Comparison of ENCODE assay signal across 20 mouse cellular contexts in the genomic region with DNA sequence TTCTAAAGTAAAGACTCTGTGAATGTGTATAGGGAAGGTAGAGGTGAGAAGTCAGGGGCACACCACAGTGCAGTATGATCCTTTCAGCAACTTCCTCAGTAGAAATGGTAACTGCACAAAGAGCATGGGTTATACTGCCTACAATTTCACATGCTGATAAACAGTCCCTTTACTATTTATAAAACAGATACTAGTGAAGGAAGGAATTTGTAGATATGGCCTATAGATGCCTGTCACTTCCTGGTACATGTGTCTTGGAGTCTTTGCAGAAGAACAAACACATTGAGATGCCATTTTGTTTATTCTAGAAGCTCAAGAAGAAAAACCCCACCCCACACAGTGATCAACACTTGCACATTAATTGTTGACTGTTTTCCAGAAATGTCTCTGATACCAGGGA.
DNase-seq lines count a peak whose midpoint lies in the region; TF ChIP-seq lines count a peak whose summit lies in the region.
"Had no signal": no experiment of that assay in that cellular context is flagged by ENCODE, and none has a peak within 500 bp of the region (broad histone marks: within the 10 kb centered on the region; RNA-seq: fewer than 3 reads in every experiment).

No protein-coding gene starts in this region.

- TF ChIP-seq RAD21 in MEL (IDR thresholded peaks at IDR 0.05; ENCODE audit: low read depth, low read length), result no peak

- no peak overlapping the region for H3K27ac ChIP-seq in MEL (ENCODE audit: control insufficient read depth, low read depth, low read length)
- H3K27ac ChIP-seq in limb, embryonic 10.5 days, result no peak overlapping the region

- no peak overlapping the region for H3K4me3 ChIP-seq in MEL (ENCODE audit: control insufficient read depth in 1 of 2, insufficient read depth in 1 of 2, low read depth in 2 of 2, low read length in 2 of 2)
- H3K4me3 ChIP-seq in limb, embryonic 10.5 days, result no peak overlapping the region

- no peak overlapping the region for H3K9ac ChIP-seq in MEL (ENCODE audit: control insufficient read depth, low read depth, low read length, poor library complexity, severe bottlenecking)

- no peaks in the 10 kb centered on the region for H3K9me3 ChIP-seq in MEL (replicated peaks; ENCODE audit: insufficient read depth, low read length)
- H3K9me3 ChIP-seq in limb, embryonic 10.5 days (replicated peaks), result no peaks in the 10 kb centered on the region
- H3K9me3 ChIP-seq: G1E had no signal

- no peak for TF ChIP-seq CTCF in MEL (IDR thresholded peaks at IDR 0.05 in 2 of 3, conservative IDR thresholded peaks at IDR 0.05 in 1 of 3; ENCODE audit: control insufficient read depth in 1 of 3, insufficient read depth in 1 of 3, low read depth in 2 of 3, low read length in 3 of 3, poor library complexity in 1 of 3, severe bottlenecking in 1 of 3)

- TF ChIP-seq EP300 in MEL (IDR thresholded peaks at IDR 0.05; ENCODE audit: low read depth in 1 of 2, low read length in 2 of 2), result peak; percentile 66 to 71

- H3K4me1 ChIP-seq in MEL (ENCODE audit: control insufficient read depth in 1 of 2, insufficient read depth in 2 of 2, low read length in 2 of 2), result peaks cover 0 to 6% of the 10 kb centered on the region in 2 experiments; a peak in 1 of 4 replicates
- H3K4me1 ChIP-seq in limb, embryonic 10.5 days, result no peaks in the 10 kb centered on the region

- peaks cover 0 to 12% of the 10 kb centered on the region in 2 experiments; a peak in 2 of 4 replicates for H3K36me3 ChIP-seq in MEL (ENCODE audit: control insufficient read depth in 1 of 2, insufficient read depth in 2 of 2, low read length in 2 of 2)
- no peaks in the 10 kb centered on the region for H3K36me3 ChIP-seq in limb, embryonic 10.5 days
- H3K36me3 ChIP-seq: G1E had no signal

- DNase-seq in MEL (ENCODE audit: low read depth, low spot score) (peak; percentile 60), MEL-GATA-1-ER (ENCODE audit: extremely low read depth, low read depth) (peak; percentile 14)
- DNase-seq in limb, embryonic 10.5 days (ENCODE audit: low spot score), result no peak
- no peak for DNase-seq in adrenal gland, adult (ENCODE audit: inconsistent age in 2 of 2, low spot score in 1 of 2)
- DNase-seq: adrenal gland, adult 2 months; adrenal gland, adult 8-10 months; adrenal gland, postnatal 10 days; adrenal gland, postnatal 14 days; adrenal gland, postnatal 25 days; adrenal gland, postnatal 36 days; B cell, adult 2 months; cerebellum, adult 11 months; cerebellum, adult 11-12 months; cerebellum, adult 18-20 months; cerebellum, adult 2 months; cerebellum, adult 8-10 months; cerebellum, adult 9-10 months had no signal

- no peaks in the 10 kb centered on the region for H3K27me3 ChIP-seq in MEL (ENCODE audit: control insufficient read depth in 1 of 2, insufficient read depth in 2 of 2, low read length in 2 of 2)
- no peaks in the 10 kb centered on the region for H3K27me3 ChIP-seq in limb, embryonic 10.5 days (ENCODE audit: low read depth, poor library complexity, severe bottlenecking)
- H3K27me3 ChIP-seq: CH12.LX, Patski had no signal

- no peak for TF ChIP-seq POLR2A in MEL (IDR thresholded peaks at IDR 0.05; ENCODE audit: control insufficient read depth in 1 of 2, insufficient read depth in 1 of 2, low read depth in 1 of 2, low read length in 2 of 2, poor library complexity in 1 of 2)

- H3K79me2 ChIP-seq in MEL (ENCODE audit: control insufficient read depth, insufficient read depth, low read length, poor library complexity), result no peaks in the 10 kb centered on the region

TF ChIP-seq in MEL, 35 proteins besides CTCF, POLR2A, EP300 and RAD21:
- TF ChIP-seq NELFE (IDR thresholded peaks at IDR 0.05; ENCODE audit: low read depth, low read length), result no peak
- no peak for TF ChIP-seq SMC3 (IDR thresholded peaks at IDR 0.05; ENCODE audit: low read depth, low read length)
- no peak for TF ChIP-seq CHD1 (IDR thresholded peaks at IDR 0.05; ENCODE audit: low read depth, low read length)
- TF ChIP-seq MAFK (IDR thresholded peaks at IDR 0.05; ENCODE audit: borderline replicate concordance, low read depth, low read length), result no peak
- TF ChIP-seq POLR2AphosphoS5 (IDR thresholded peaks at IDR 0.05; ENCODE audit: borderline replicate concordance, low read depth, low read length), result no peak
- TF ChIP-seq MYB (IDR thresholded peaks at IDR 0.05; ENCODE audit: low read depth, low read length), result no peak
- no peak for TF ChIP-seq ZKSCAN1 (IDR thresholded peaks at IDR 0.05; ENCODE audit: low read depth, low read length)
- TF ChIP-seq ZNF384 (IDR thresholded peaks at IDR 0.05; ENCODE audit: low read depth, low read length), result no peak
- TF ChIP-seq HCFC1 (IDR thresholded peaks at IDR 0.05; ENCODE audit: low read depth, low read length), result 0 out of 2 replicates have a peak, but pooled peaks have one; percentile 25
- no peak for TF ChIP-seq USF2 (IDR thresholded peaks at IDR 0.05; ENCODE audit: borderline replicate concordance in 1 of 2, insufficient read depth in 1 of 2, low read depth in 1 of 2, low read length in 2 of 2)
- 0 out of 2 replicates have a peak, but pooled peaks have one; percentile 44 for TF ChIP-seq MAX (IDR thresholded peaks at IDR 0.05; ENCODE audit: low read length)
- TF ChIP-seq TBP (IDR thresholded peaks at IDR 0.05; ENCODE audit: low read depth, low read length), result no peak
- peak; percentile 44; the same call in 1 of the 2 replicates for TF ChIP-seq TCF12 (IDR thresholded peaks at IDR 0.05; ENCODE audit: low read depth, low read length)
- TF ChIP-seq ZC3H11A (IDR thresholded peaks at IDR 0.05; ENCODE audit: low read depth, low read length), result no peak
- TF ChIP-seq UBTF (IDR thresholded peaks at IDR 0.05; ENCODE audit: borderline replicate concordance, insufficient read depth, low read depth, low read length), result no peak
- TF ChIP-seq GATA1 (IDR thresholded peaks at IDR 0.05; ENCODE audit: low read depth, low read length), result peak; percentile 50; the same call in 1 of the 2 replicates
- peak; percentile 16; the same call in 1 of the 2 replicates for TF ChIP-seq USF1 (IDR thresholded peaks at IDR 0.05; ENCODE audit: low read depth, low read length)
- no peak for TF ChIP-seq KAT2A (conservative IDR thresholded peaks at IDR 0.05; ENCODE audit: low read depth, low read length)
- TF ChIP-seq SIN3A (IDR thresholded peaks at IDR 0.05; ENCODE audit: low read length), result no peak
- no peak for TF ChIP-seq JUND (IDR thresholded peaks at IDR 0.05; ENCODE audit: low read depth, low read length)
- TF ChIP-seq POLR2AphosphoS2 (IDR thresholded peaks at IDR 0.05; ENCODE audit: low read length), result no peak
- no peak for TF ChIP-seq CHD2 (IDR thresholded peaks at IDR 0.05; ENCODE audit: low read length)
- TF ChIP-seq TAL1 (IDR thresholded peaks at IDR 0.05; ENCODE audit: low read length), result no peak
- TF ChIP-seq MXI1 (IDR thresholded peaks at IDR 0.05; ENCODE audit: low read depth, low read length), result no peak; the same call in 1 of the 2 replicates
- peak; percentile 40; the same call in 1 of the 2 replicates for TF ChIP-seq MYC (IDR thresholded peaks at IDR 0.05; ENCODE audit: low read depth, low read length)
- no peak for TF ChIP-seq MAZ (IDR thresholded peaks at IDR 0.05; ENCODE audit: low read depth, low read length)
- TF ChIP-seq ZMIZ1 (IDR thresholded peaks at IDR 0.05; ENCODE audit: low read depth, low read length), result no peak
- TF ChIP-seq E2F4 (IDR thresholded peaks at IDR 0.05; ENCODE audit: borderline replicate concordance, low read depth, low read length), result no peak
- no peak for TF ChIP-seq RCOR1 (IDR thresholded peaks at IDR 0.05; ENCODE audit: low read depth, low read length)
- no peak for TF ChIP-seq NRF1 (IDR thresholded peaks at IDR 0.05; ENCODE audit: insufficient read depth, low read depth, low read length, poor library complexity, severe bottlenecking)
- peak; percentile 71; the same call in 1 of the 2 replicates for TF ChIP-seq MEF2A (IDR thresholded peaks at IDR 0.05; ENCODE audit: extremely low read depth, insufficient replicate concordance, low read depth, low read length, poor library complexity, severe bottlenecking)
- no peak for TF ChIP-seq BHLHE40 (IDR thresholded peaks at IDR 0.05; ENCODE audit: borderline replicate concordance, low read depth, low read length)
- TF ChIP-seq GABPA (IDR thresholded peaks at IDR 0.05; ENCODE audit: low read depth, low read length), result no peak
- peak; percentile 73 for TF ChIP-seq ELF1 (IDR thresholded peaks at IDR 0.05; ENCODE audit: low read depth, low read length)
- peak; percentile 60 for TF ChIP-seq ETS1 (IDR thresholded peaks at IDR 0.05; ENCODE audit: low read depth, low read length)

Comparison
In these comparisons a context has a peak if more than half of its experiments do, and no peak if none do; other contexts are left out.
1. DNase-seq: peak in MEL (single experiment) and MEL-GATA-1-ER (single experiment); none in limb, embryonic 10.5 days (single experiment) and adrenal gland, adult (0 of 2).